Mouse (Mus musculus) spleen, adult 2 months (tissue): ENCODE data around the gene Dkc1. TPM values are rescaled to one million over a fixed set of nuclear protein-coding genes. Genes with fewer than 3 reads are reported as not detected.

ENCODE experiments used
- DNase-seq, 2 experiments: peaks; one replicate each; pipeline versions ENCODE4 v3.0.0 to v3.0.0-alpha.2; 2012 to 2021; ENCODE audit warnings: low spot score in 2 of 2, low read depth in 1 of 2
- H3K27ac ChIP-seq: fragments of 200-500 bp; 2 replicates; pipeline ENCODE4 v1.5.1; 2012; ENCODE audit warnings: low read length, inconsistent platforms; ENCODE audit not compliant: insufficient read depth
- H3K27me3 ChIP-seq: fragments of 200-500 bp; 2 replicates; pipeline ENCODE4 v1.6.1; 2012; ENCODE audit warnings: mild to moderate bottlenecking, moderate library complexity, low read length, inconsistent platforms; ENCODE audit not compliant: control insufficient read depth, insufficient read depth
- H3K36me3 ChIP-seq: fragments of 200-500 bp; 2 replicates; pipeline ENCODE4 v1.6.1; 2012; ENCODE audit warnings: mild to moderate bottlenecking, low read length, inconsistent platforms; ENCODE audit not compliant: control insufficient read depth, insufficient read depth
- H3K4me1 ChIP-seq: fragments of 200-500 bp; 2 replicates; pipeline ENCODE4 v1.6.1; 2011; ENCODE audit warnings: inconsistent platforms; ENCODE audit not compliant: control insufficient read depth, insufficient read depth, insufficient read length
- H3K4me3 ChIP-seq: fragments of 200-500 bp; 2 replicates; pipeline ENCODE4 v1.5.1; 2011; ENCODE audit warnings: mild to moderate bottlenecking, inconsistent platforms; ENCODE audit not compliant: insufficient read depth, insufficient read length; ENCODE audit errors: extremely low read depth
- CTCF ChIP-seq: fragments of 200-500 bp; IDR thresholded peaks from 2 replicates; pipeline ENCODE4 v1.5.1; 2011; ENCODE audit warnings: mild to moderate bottlenecking, inconsistent platforms; ENCODE audit not compliant: insufficient read depth, insufficient read length, insufficient replicate concordance; ENCODE audit errors: extremely low read depth
- POLR2A ChIP-seq: fragments of 200-500 bp; IDR thresholded peaks from 2 replicates; pipeline ENCODE4 v1.6.1; 2011; ENCODE audit warnings: low read depth, low read length, inconsistent platforms
- WGBS: fragments of 180-500 bp; shearing (Covaris S2); methylation state at CpG from one replicate; pipeline ENCODE4 v1.1.7; 2018; 5-methylcytosine and 5-hydroxymethylcytosine counted together
- polyA plus RNA-seq: library from polyadenylated mRNA; depleted of rRNA; stranded (reverse); fragments of >200 nt; gene quantifications from 2 replicates; pipeline ENCODE4 v1.2.3, GENCODE M21; 2012

Dkc1 gene
- polyA plus RNA-seq, 1 experiment, result 11.9 TPM

DNA sequence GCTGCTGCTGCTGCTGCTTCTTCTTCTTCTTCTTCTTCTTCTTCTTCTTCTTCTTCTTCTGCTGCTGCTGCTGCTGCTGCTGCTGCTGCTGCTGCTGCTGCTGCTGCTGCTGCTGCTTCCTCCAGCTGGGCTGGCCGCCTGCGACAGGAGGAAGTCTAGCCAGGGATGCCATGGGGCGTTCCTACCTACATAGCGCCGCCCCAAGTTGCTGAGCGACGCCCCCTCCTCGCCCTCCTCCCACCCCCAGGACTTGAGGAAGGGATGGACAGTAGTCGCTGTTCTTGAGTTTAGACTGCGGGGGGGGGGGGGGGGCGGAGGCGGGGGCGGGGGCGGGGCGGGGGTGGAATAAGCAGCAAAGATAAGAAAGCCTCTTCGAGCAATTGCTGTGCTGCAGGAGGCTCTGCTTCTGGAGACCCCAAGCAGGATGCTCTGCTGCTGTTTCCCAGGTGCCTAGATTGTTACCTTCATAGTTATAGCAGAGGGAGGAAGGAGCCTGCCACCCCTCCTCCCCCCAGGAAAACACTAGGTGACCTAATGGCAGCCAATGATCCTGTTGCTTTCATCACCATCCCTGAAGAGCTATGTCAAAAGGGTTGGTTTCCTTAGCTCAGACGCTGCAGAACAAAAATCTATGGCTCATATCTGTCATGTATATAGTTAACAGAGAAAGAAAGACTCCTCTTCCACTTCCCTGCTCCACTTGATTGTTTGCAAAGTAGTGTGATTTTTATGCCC lies 10.7 kb upstream of the Dkc1 start, which contains the start of gene Gab3:
TSS of gene Gab3 (minus strand) at position 685 of the 735 bp plus-strand sequence.
- TF ChIP-seq POLR2A (no peak), CTCF (no peak)
- Histone ChIP-seq H3K4me3 (peak within 1 kb of the TSS; percentile 85), H3K27me3 (no peaks in the 10 kb centered on the region), H3K36me3 (no peaks in the 10 kb centered on the region), H3K4me1 (peaks cover 2% of the 10 kb centered on the region; the same call in 1 of the 2 replicates), H3K27ac (peak within 1 kb of the TSS; percentile 54)
- WGBS, result 13% methylated on average over 3 of the region's 17 CpGs
- peak; percentile 31 to 59 for DNase-seq

DNA sequence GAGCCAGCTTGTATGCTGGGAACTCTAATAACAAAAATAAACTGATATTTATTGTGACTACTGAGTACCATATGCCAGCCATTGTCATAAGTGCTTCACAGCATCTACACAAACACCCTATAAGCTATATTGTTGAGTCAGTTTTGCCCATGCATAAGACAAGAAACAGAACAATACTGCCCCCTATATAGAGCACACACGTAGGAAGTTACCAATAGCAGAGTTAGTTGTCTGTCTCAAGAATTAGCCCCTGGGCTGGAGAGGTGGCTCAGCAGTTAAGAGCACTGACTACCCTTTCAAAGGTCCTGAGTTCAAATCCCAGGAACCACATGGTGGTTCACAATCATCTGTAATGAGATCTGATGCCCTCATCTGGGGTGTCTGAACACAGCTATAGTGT lies 10.0 kb upstream of the Dkc1 start:
- Histone ChIP-seq H3K36me3 (no peaks in the 10 kb centered on the region), H3K27me3 (no peaks in the 10 kb centered on the region), H3K27ac (no peak overlapping the region), H3K4me3 (no peak overlapping the region), H3K4me1 (peaks cover 2% of the 10 kb centered on the region; the same call in 1 of the 2 replicates)
- DNase-seq, result no peak
- WGBS, result 13% methylated on average over 1 of the region's 1 CpGs
- no peak for TF ChIP-seq POLR2A
- no peak for TF ChIP-seq CTCF

DNA sequence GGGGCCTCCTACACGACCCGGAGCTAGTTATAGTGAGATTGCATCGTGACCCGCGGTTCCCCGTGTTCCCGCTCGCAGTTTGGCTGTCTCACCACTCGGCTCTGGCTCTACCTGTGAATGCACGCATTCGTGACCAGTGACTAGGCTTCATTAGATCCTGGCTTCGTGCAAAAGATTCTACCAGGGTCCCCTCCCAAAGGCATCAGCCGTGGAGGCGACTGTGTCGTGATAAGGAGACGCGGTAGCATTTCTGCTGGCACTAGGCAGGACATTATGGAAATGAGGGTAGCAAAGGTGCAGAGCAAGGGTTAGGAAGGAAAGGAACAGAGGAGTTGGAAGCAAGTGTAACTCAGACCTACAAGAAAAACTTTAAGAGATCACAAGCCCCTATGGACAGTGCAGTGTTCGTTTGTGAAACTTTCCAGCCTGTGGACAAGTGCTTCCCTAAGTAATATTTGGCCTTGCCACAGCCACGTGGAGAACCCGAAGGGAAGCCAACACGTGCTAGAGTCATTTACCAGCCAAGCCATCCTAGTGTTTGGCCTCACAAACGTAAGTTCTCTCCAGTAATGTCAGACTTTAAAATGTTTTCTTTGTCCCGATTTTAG lies 613 bp downstream of the Dkc1 start:
- peak overlapping the region; percentile 74 for H3K4me3 ChIP-seq
- TF ChIP-seq POLR2A, result no peak; the same call in 1 of the 2 replicates
- no peak for TF ChIP-seq CTCF
- peak overlapping the region; percentile 74 for H3K27ac ChIP-seq
- no peak for DNase-seq
- peaks cover 2% of the 10 kb centered on the region; the same call in 1 of the 2 replicates for H3K4me1 ChIP-seq
- H3K36me3 ChIP-seq, result no peaks in the 10 kb centered on the region; the same call in 1 of the 2 replicates
- WGBS, result 24% methylated on average over 23 of the region's 23 CpGs
- H3K27me3 ChIP-seq, result no peaks in the 10 kb centered on the region

DNA sequence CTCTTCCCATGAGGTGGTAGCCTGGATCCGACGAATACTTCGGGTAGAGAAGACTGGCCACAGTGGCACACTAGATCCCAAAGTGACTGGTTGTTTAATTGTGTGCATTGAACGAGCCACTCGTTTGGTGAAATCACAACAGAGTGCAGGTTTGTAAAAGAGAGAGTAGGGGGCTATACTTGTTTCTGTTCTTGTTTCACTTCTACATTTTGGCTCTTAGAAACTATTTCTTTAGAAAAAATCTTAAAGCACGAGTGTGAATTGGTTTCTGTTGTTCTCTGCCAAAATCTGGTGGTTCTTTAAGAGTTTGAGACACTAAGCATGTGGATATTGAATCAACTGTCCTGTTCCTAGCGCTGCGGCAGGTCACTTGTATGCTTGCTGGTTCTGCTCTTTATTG lies 3.1 kb downstream of the Dkc1 start:
- Histone ChIP-seq H3K36me3 (peaks cover 3% of the 10 kb centered on the region; the same call in 1 of the 2 replicates), H3K27ac (no peak overlapping the region), H3K4me3 (no peak overlapping the region), H3K27me3 (no peaks in the 10 kb centered on the region), H3K4me1 (peaks cover 2% of the 10 kb centered on the region; the same call in 1 of the 2 replicates)
- TF ChIP-seq CTCF (no peak), POLR2A (no peak)
- 69% methylated on average over 8 of the region's 8 CpGs for WGBS
- no peak for DNase-seq

DNA sequence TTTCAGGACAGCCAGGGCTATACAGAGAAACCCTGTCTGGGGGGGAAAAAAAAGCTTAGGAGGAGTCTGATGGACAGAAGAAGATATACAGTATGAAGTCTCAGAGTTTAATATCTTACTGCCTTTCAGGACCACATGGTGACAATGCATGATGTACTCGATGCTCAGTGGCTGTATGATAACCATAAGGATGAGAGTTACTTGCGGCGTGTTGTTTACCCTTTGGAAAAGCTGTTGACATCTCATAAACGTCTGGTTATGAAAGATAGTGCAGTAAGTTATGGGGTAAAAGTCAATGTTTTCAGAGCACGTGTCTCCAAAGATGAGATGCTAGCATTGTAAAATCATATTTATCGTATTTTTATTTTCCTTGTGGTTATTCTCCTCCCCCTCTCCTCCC lies 6.6 kb downstream of the Dkc1 start:
- DNase-seq, result no peak
- Histone ChIP-seq H3K27ac (no peak overlapping the region), H3K4me1 (peaks cover 2% of the 10 kb centered on the region; the same call in 1 of the 2 replicates), H3K36me3 (peaks cover 13% of the 10 kb centered on the region), H3K4me3 (no peak overlapping the region), H3K27me3 (no peaks in the 10 kb centered on the region)
- WGBS, result 88% methylated on average over 6 of the region's 6 CpGs
- TF ChIP-seq POLR2A (no peak), CTCF (no peak)

DNA sequence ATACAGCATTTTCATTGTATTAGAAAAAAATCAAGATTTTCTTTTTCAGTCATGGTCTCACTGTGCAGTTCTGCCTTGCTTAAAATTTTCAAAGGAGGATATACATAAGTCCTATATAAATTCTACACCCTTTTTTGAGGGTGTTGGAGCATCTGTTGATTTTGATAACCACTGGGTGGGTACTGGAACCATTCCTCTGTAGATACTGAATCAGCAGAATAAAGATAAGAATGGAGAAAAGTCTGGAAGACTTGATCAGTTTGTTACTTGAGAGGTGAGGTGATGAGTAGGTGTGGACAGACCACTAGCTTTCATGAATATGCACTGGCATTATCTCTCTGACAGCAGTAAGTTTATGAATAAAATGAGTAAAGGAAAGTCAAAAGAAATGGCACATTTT lies 19.9 kb downstream of the Dkc1 start:
- H3K27me3 ChIP-seq, result no peaks in the 10 kb centered on the region
- no peaks in the 10 kb centered on the region for H3K4me1 ChIP-seq
- no peak overlapping the region for H3K27ac ChIP-seq
- no peak for DNase-seq
- no peak for TF ChIP-seq CTCF
- no peak for TF ChIP-seq POLR2A
- H3K36me3 ChIP-seq, result peaks cover 1% of the 10 kb centered on the region; the same call in 1 of the 2 replicates
- H3K4me3 ChIP-seq, result no peak overlapping the region

DNA sequence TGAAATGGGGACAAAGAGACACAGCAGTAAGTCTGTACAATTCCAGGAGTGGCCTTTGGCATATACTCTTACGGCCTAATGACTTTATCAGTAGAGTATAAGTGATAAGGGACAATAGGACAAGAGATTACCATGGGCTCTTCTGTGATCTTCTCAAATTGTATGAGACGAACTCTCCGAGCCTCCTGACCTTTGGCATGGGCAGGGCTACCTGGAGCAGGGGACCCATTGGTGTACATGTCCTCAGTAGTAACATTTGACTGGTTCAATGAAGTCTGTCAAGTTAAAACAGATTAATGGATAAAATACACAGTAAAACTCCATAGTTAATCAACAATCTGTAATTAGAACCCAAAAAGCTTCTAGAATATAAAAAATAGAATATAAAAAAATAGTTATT lies 30.0 kb downstream of the Dkc1 start:
- Histone ChIP-seq H3K4me3 (no peak overlapping the region), H3K4me1 (0 out of 2 replicates have a peak, but pooled peaks cover 2% of the 10 kb centered on the region), H3K27ac (no peak overlapping the region), H3K27me3 (no peaks in the 10 kb centered on the region), H3K36me3 (no peaks in the 10 kb centered on the region)
- no peak for TF ChIP-seq CTCF
- no peak for TF ChIP-seq POLR2A
- WGBS, result 94% methylated on average over 3 of the region's 3 CpGs
- no peak for DNase-seq
